Mouse (Mus musculus) layer of hippocampus, adult 9-11 months (tissue): ENCODE measurements around the gene Obp2b.

Experiments used
- DNase-seq: peaks from one replicate; pipeline ENCODE4 v3.0.0; 2022

Obp2b gene

DNA sequence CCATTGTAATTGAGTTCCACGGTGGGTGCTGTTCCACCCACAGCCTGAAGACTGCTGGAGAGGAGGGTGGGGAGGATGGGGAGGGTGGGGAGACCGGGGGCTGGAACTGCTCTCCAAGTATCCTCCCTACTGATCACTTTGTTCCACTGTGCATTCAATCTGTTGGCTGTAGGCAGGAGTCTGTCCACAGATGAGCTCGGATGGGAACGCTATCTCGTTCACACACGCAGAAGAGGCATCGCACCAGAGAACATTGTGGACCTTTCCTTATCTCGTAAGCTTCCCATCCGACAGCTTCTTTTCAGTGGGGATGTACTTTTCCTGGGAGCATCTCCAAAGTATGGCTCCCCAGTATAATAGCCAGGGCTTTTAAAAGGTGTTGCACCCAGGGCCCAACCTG lies 42.3 kb downstream of the Obp2b start:
- DNase-seq = no peak

DNA sequence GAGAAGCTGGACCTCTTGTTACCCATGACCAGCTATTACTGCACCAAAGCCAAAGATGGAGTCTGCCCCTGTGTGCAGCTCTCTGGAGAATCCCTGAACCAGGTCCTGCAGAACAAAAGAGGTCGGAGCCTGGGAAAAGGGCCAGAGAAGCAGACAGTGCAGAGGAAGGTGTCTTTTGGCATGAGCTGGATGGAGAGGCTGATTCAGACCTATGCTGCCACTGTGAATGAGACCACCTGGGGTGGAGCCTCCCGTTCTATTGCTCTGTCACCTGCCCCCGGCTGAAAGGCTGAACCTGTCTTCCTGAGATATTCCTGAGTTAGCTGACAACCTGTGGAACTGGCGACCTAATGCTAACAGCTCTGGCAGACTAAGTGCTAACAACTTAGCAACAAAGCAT lies 44.1 kb downstream of the Obp2b start:
- no peak for DNase-seq

- no peak for DNase-seq
These were observed 45.1 kb downstream of the Obp2b start, which contains the start of gene Gm13539 for GRCm38 (mm10) chr2:25781957-25782356. Gene Gm13539, plus strand, starts transcription at chr2:25782257.

DNA sequence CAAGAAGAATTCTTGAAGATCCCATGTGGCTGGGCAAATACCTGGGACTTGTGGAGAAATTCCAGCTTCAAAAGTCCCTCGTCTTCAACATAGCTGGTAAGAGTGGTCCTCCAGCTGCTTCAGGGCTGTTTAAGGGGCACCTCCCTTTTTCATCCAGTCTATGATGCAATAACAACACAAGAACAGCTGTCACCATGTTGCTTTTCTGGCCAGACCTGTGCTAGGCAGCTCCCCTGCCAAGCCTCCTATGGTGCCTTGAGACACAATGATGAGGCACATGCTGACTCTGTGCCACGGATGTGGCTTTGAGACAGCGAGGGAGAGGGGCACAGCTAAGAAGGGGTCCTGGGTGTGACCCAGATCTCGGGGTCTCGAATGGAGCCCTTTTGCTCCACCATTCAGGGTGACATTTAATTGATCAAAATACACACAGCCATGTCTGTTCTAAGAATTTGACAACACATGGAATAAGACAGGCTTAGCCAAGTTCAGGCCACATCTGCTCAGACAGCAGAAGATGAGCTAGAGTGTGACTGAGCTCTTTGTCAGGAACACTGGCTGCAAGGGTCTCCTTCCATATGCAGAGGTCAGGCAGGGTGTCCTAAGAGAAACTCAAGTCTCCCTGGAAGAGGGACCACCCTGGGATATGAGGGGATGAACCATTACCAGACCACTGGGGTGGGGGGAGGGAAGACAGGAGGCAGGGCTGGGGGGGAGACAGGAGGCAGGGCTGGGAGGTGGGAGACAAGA lies 48.9 kb downstream of the Obp2b start:
- DNase-seq = no peak

DNA sequence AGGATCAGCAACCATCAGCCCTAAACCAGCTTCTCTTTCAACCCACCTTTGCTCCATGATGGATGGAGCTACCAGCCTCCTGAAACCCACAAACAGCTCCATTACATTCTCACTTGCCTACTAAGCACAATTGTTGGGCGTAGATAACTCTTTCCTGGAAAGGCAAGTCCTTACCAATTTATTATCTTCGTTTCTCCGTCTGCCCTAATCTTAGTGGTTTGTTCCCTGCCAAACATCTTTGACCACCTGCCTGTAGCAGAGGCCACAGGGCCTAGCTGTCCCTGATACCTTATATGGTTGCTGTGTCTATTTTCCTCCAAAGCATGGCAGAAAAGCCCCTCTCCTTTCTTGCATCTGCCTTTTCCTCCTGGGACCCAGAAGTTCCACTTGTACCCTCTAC lies 52.3 kb downstream of the Obp2b start:
- DNase-seq = no peak
